9 mouse cellular contexts compared by ENCODE assay signal in genomic region chr14:115392894-115393524, GRCm38 (mm10).
DNase-seq lines count a peak whose midpoint lies in the region; ATAC-seq and TF ChIP-seq lines count a peak whose summit lies in the region.
"Had no signal": no experiment of that assay in that cellular context is flagged by ENCODE, and none has a peak within 500 bp of the region (broad histone marks: within the 10 kb centered on the region; RNA-seq: fewer than 3 reads in every experiment).

No protein-coding gene starts in this region.

- no peaks in the 10 kb centered on the region for H3K9me3 ChIP-seq in lung, embryonic 14.5 days (ENCODE audit: low read depth, low read length)
- H3K9me3 ChIP-seq: heart, embryonic 15.5 days had no signal

- TF ChIP-seq POLR2A in cortical plate, adult 2 months (IDR thresholded peaks at IDR 0.05; ENCODE audit: extremely low read depth, insufficient read depth, low read length) = no peak

- no peak overlapping the region for H3K4me2 ChIP-seq in lung, embryonic 14.5 days
- H3K4me2 ChIP-seq: heart, embryonic 15.5 days had no signal

- H3K4me3 ChIP-seq in cortical plate, adult 2 months (ENCODE audit: insufficient read depth, low read length) = 0 out of 2 replicates have a peak overlapping the region, but pooled peaks have one; percentile 9
- no peak overlapping the region for H3K4me3 ChIP-seq in lung, embryonic 14.5 days (ENCODE audit: low read depth, low read length)
- H3K4me3 ChIP-seq: heart, embryonic 15.5 days had no signal

- ATAC-seq in lung, embryonic 14.5 days (ENCODE audit: insufficient read depth) = peak; percentile 54; the same call in 1 of the 2 replicates

- H3K9ac ChIP-seq in lung, embryonic 14.5 days = no peak overlapping the region
- H3K9ac ChIP-seq: heart, embryonic 15.5 days had no signal

- 45% methylated on average over 14 of the region's 14 CpGs for WGBS in lung, embryonic 14.5 days

- DNase-seq in urinary bladder, postnatal 25 days (ENCODE audit: low spot score) = peak; percentile 23
- DNase-seq in urinary bladder, postnatal 4 days (ENCODE audit: low spot score in 2 of 2) = no peak
- peak; percentile 37 for DNase-seq in heart, postnatal 4 days
- DNase-seq in layer of hippocampus, adult 18-20 months (ENCODE audit: low spot score in 2 of 2) = peak; percentile 43 to 78
- DNase-seq in lung, embryonic 14.5 days = peak; percentile 78
- DNase-seq in retina, postnatal 7 days (ENCODE audit: low read depth, low spot score) = peak; percentile 25
- no peak for DNase-seq in ovary, postnatal 36 days (ENCODE audit: low spot score)

- H3K27ac ChIP-seq in cortical plate, adult 2 months (ENCODE audit: insufficient read depth, low read length) = no peak overlapping the region
- H3K27ac ChIP-seq in lung, embryonic 14.5 days (ENCODE audit: low read depth) = no peak overlapping the region
- H3K27ac ChIP-seq: heart, embryonic 15.5 days had no signal

- no peaks in the 10 kb centered on the region for H3K27me3 ChIP-seq in lung, embryonic 14.5 days (ENCODE audit: insufficient read depth, low read length)
- H3K27me3 ChIP-seq: heart, embryonic 15.5 days had no signal

- no peaks in the 10 kb centered on the region for H3K36me3 ChIP-seq in lung, embryonic 14.5 days (ENCODE audit: insufficient read depth)
- H3K36me3 ChIP-seq: heart, embryonic 15.5 days had no signal

- H3K4me1 ChIP-seq in cortical plate, adult 2 months (ENCODE audit: control insufficient read depth, insufficient read depth, low read length) = no peaks in the 10 kb centered on the region
- H3K4me1 ChIP-seq in lung, embryonic 14.5 days (ENCODE audit: insufficient read depth) = no peaks in the 10 kb centered on the region
- H3K4me1 ChIP-seq: heart, embryonic 15.5 days had no signal

- TF ChIP-seq CTCF in cortical plate, adult 2 months (IDR thresholded peaks at IDR 0.05; ENCODE audit: extremely low read depth, insufficient read depth, low read length) = peak; percentile 57
- TF ChIP-seq CTCF in lung, embryonic 14.5 days (IDR thresholded peaks at IDR 0.05; ENCODE audit: low read depth) = peak; percentile 76

Comparison
In these comparisons a context has a peak if more than half of its experiments do, and no peak if none do; other contexts are left out.
1. DNase-seq: peak in urinary bladder, postnatal 25 days (single experiment), heart, postnatal 4 days (single experiment), layer of hippocampus, adult 18-20 months (2 of 2), lung, embryonic 14.5 days (single experiment) and retina, postnatal 7 days (single experiment); none in urinary bladder, postnatal 4 days (0 of 2) and ovary, postnatal 36 days (single experiment).